Comparison of ENCODE assay signal across 9 mouse cellular contexts in genomic region chr7:44353601-44354340, GRCm38 (mm10). TPM values are rescaled to one million over a fixed set of nuclear protein-coding genes. Genes with fewer than 3 reads are reported as not detected.
DNase-seq lines count a peak whose midpoint lies in the region; ATAC-seq and TF ChIP-seq lines count a peak whose summit lies in the region.
"Had no signal": no experiment of that assay in that cellular context is flagged by ENCODE, and none has a peak within 500 bp of the region (broad histone marks: within the 10 kb centered on the region; RNA-seq: fewer than 3 reads in every experiment).

No protein-coding gene starts in this region.

- WGBS in heart, embryonic 11.5 days (ENCODE audit: insufficient replicate concordance), result 2% methylated on average over 35 of the region's 35 CpGs
- 2% methylated on average over 34 of the region's 35 CpGs for WGBS in embryonic facial prominence, embryonic 15.5 days

- peak overlapping the region; percentile 22 for H3K4me3 ChIP-seq in heart, embryonic 11.5 days (ENCODE audit: low read depth, low read length)
- peak overlapping the region; percentile 67 for H3K4me3 ChIP-seq in E14TG2a.4 (replicated peaks; ENCODE audit: low read length)
- 0 out of 2 replicates have a peak overlapping the region, but pooled peaks have one; percentile 10 for H3K4me3 ChIP-seq in embryonic facial prominence, embryonic 15.5 days (replicated peaks)

- ATAC-seq in heart, embryonic 11.5 days (replicated peaks; ENCODE audit: insufficient number of reproducible peaks, low FRiP score, low TSS enrichment), result no peak
- no peak for ATAC-seq in embryonic facial prominence, embryonic 15.5 days (ENCODE audit: insufficient number of reproducible peaks, low FRiP score, low TSS enrichment, low read depth)
- ATAC-seq in erythroid progenitor cell, adult 5-6 weeks (replicated peaks; ENCODE audit: low FRiP score, poor library complexity, severe bottlenecking), result no peak

- H3K27ac ChIP-seq in heart, embryonic 11.5 days (ENCODE audit: low read depth, low read length), result no peak overlapping the region
- no peak overlapping the region for H3K27ac ChIP-seq in embryonic facial prominence, embryonic 15.5 days (replicated peaks)

- peak overlapping the region; percentile 28; the same call in 1 of the 2 replicates for H3K9ac ChIP-seq in heart, embryonic 11.5 days (ENCODE audit: low read depth, low read length)
- no peak overlapping the region for H3K9ac ChIP-seq in embryonic facial prominence, embryonic 15.5 days

- H3K4me1 ChIP-seq in heart, embryonic 11.5 days (ENCODE audit: control insufficient read depth, insufficient read depth, low read length), result peaks cover 24% of the 10 kb centered on the region
- H3K4me1 ChIP-seq in E14TG2a.4 (replicated peaks; ENCODE audit: low read depth, low read length), result peaks cover 93% of the 10 kb centered on the region
- H3K4me1 ChIP-seq in embryonic facial prominence, embryonic 15.5 days, result peaks cover 56% of the 10 kb centered on the region

- H3K36me3 ChIP-seq in heart, embryonic 11.5 days (ENCODE audit: control insufficient read depth, insufficient read depth, low read length), result no peaks in the 10 kb centered on the region
- no peaks in the 10 kb centered on the region for H3K36me3 ChIP-seq in E14TG2a.4 (ENCODE audit: insufficient read depth, low read length)
- H3K36me3 ChIP-seq in embryonic facial prominence, embryonic 15.5 days, result no peaks in the 10 kb centered on the region
- H3K36me3 ChIP-seq: G1E had no signal

- DNase-seq in heart, postnatal 4 days, result no peak
- DNase-seq in liver, result peak; percentile 40
- no peak for DNase-seq in frontal cortex, postnatal 25 days (ENCODE audit: low spot score in 2 of 2)
- no peak for DNase-seq in left cerebral cortex, adult 9 months (ENCODE audit: low spot score in 2 of 2)

- no peak for TF ChIP-seq CTCF in E14TG2a.4 (conservative IDR thresholded peaks at IDR 0.05; ENCODE audit: low read length)

- H3K27me3 ChIP-seq in heart, embryonic 11.5 days (ENCODE audit: control insufficient read depth, insufficient read depth, low read length), result peaks cover 86% of the 10 kb centered on the region
- H3K27me3 ChIP-seq in E14TG2a.4 (ENCODE audit: insufficient read depth, low read length), result peaks cover 71% of the 10 kb centered on the region
- H3K27me3 ChIP-seq in embryonic facial prominence, embryonic 15.5 days, result peaks cover 92% of the 10 kb centered on the region

- H3K9me3 ChIP-seq in heart, embryonic 11.5 days (replicated peaks; ENCODE audit: control insufficient read depth, low read length), result no peaks in the 10 kb centered on the region
- H3K9me3 ChIP-seq in E14TG2a.4 (ENCODE audit: low read length), result no peaks in the 10 kb centered on the region
- no peaks in the 10 kb centered on the region for H3K9me3 ChIP-seq in embryonic facial prominence, embryonic 15.5 days (replicated peaks)

- peak overlapping the region; percentile 53 for H3K4me2 ChIP-seq in heart, embryonic 11.5 days
- H3K4me2 ChIP-seq in embryonic facial prominence, embryonic 15.5 days (replicated peaks), result peak overlapping the region; percentile 34

RNA-seq across cellular contexts. Expression of gene Syt3, which starts 30.1 kb away (rescaled TPM):
- polyA plus RNA-seq in heart, embryonic 11.5 days (2014; fragmentation: Nextera tagmentation; extraction: Ambion mirVana), result 0.32 and 0.59 TPM in 2 replicates
- 1 to 10 TPM in 1 of 2 experiments, under 1 TPM in 1; 0.88 to 1.4 TPM for total RNA-seq in heart, postnatal 4 days (2021)
- 2.7 and 3.4 TPM in 2 replicates for polyA plus RNA-seq in embryonic facial prominence, embryonic 15.5 days (2015; fragmentation: Nextera tagmentation; extraction: Ambion mirVana)
- not detected in 2 replicates for total RNA-seq in erythroid progenitor cell, adult 5-6 weeks (2015; ENCODE audit: low replicate concordance)
- total RNA-seq in erythroid progenitor cell, adult 5-6 weeks (2017; ENCODE audit: low replicate concordance), result not detected in 2 replicates
- total RNA-seq: G1E had no signal

RNA-seq across cellular contexts. Expression of gene 1700008O03Rik, which starts 31.8 kb away (rescaled TPM):
- polyA plus RNA-seq in heart, embryonic 11.5 days (2014; fragmentation: Nextera tagmentation; extraction: Ambion mirVana), result 0.65 and 1.0 TPM in 2 replicates
- not detected for total RNA-seq in heart, postnatal 4 days (2021)
- 1.4 and 1.5 TPM in 2 replicates for polyA plus RNA-seq in embryonic facial prominence, embryonic 15.5 days (2015; fragmentation: Nextera tagmentation; extraction: Ambion mirVana)
- total RNA-seq in erythroid progenitor cell, adult 5-6 weeks (2015; ENCODE audit: low replicate concordance), result not detected in 2 replicates
- total RNA-seq in erythroid progenitor cell, adult 5-6 weeks (2017; ENCODE audit: low replicate concordance), result not detected in 2 replicates

RNA-seq across cellular contexts. Expression of gene Shank1, which starts 43.7 kb away (rescaled TPM):
- polyA plus RNA-seq in heart, embryonic 11.5 days (2014; fragmentation: Nextera tagmentation; extraction: Ambion mirVana), result 1.1 and 1.3 TPM in 2 replicates
- total RNA-seq in heart, postnatal 4 days (2021), result 1 to 10 TPM; 3.5 to 4.6 TPM
- polyA plus RNA-seq in embryonic facial prominence, embryonic 15.5 days (2015; fragmentation: Nextera tagmentation; extraction: Ambion mirVana), result 3.7 and 6.1 TPM in 2 replicates
- not detected in 2 replicates for total RNA-seq in erythroid progenitor cell, adult 5-6 weeks (2015; ENCODE audit: low replicate concordance)
- total RNA-seq in erythroid progenitor cell, adult 5-6 weeks (2017; ENCODE audit: low replicate concordance), result under 0.01 and 0.23 TPM in 2 replicates

RNA-seq across cellular contexts. Expression of gene Clec11a, which starts 47.1 kb away (rescaled TPM):
- 0.65 and 0.84 TPM in 2 replicates for polyA plus RNA-seq in heart, embryonic 11.5 days (2014; fragmentation: Nextera tagmentation; extraction: Ambion mirVana)
- total RNA-seq in heart, postnatal 4 days (2021), result under 1 TPM; 0.71 to 0.92 TPM
- polyA plus RNA-seq in embryonic facial prominence, embryonic 15.5 days (2015; fragmentation: Nextera tagmentation; extraction: Ambion mirVana), result 26.1 and 28.1 TPM in 2 replicates
- total RNA-seq in erythroid progenitor cell, adult 5-6 weeks (2015; ENCODE audit: low replicate concordance), result 2.5 TPM in 1 of 2 replicates, not detected in the other
- not detected in 2 replicates for total RNA-seq in erythroid progenitor cell, adult 5-6 weeks (2017; ENCODE audit: low replicate concordance)

Comparison
In these comparisons a context has a peak if more than half of its experiments do, and no peak if none do; other contexts are left out.
1. H3K4me3 ChIP-seq: peak in every context shown above with its lines; median percentile 67 in E14TG2a.4; 22 in heart, embryonic 11.5 days; 10 in embryonic facial prominence, embryonic 15.5 days.